Mouse (Mus musculus): ENCODE data around the gene Il17d. TPM values are rescaled to one million over a fixed set of nuclear protein-coding genes. Genes with fewer than 3 reads are reported as not detected.

Gene Il17d
- polyA plus RNA-seq, 2 experiments: 0.08 to 0.50 TPM

DNA sequence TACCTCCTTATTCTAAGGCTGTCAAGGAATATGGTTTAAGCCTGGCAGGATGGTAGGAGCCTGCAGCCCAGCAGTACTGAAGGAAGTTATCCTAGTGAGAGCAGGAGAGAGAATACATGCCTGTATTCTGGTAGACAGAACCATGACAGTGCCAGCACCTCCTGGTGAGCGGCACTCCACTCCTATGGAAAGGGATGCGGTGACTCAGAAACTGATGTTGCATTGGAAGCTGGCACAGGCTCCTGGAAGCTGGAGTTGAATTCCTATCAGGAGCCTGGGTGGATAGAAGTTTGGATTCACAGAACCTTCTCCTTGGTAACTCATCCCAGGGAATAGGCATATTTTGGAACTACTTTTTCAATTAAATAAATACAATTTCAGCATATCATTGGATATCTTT is 30.7 kb upstream of the Il17d start:
- WGBS (ENCODE audit: insufficient replicate concordance): 77% methylated on average over 2 of the region's 2 CpGs
- TF ChIP-seq EP300 (IDR thresholded peaks at IDR 0.05; ENCODE audit: low read depth) (no peak), CTCF (IDR thresholded peaks at IDR 0.05; ENCODE audit: low read depth) (no peak)
- Histone ChIP-seq H3K27ac (no peak overlapping the region), H3K4me1 (replicated peaks; ENCODE audit: control insufficient read depth in 2 of 2, insufficient read depth in 2 of 2, low read length in 1 of 2) (no peaks in the 10 kb centered on the region), H3K9me3 (ENCODE audit: control insufficient read depth, low read length) (no peaks in the 10 kb centered on the region), H3K4me2 (ENCODE audit: low read depth) (no peak overlapping the region), H3K36me3 (replicated peaks; ENCODE audit: control insufficient read depth, insufficient read depth, low read depth) (no peaks in the 10 kb centered on the region), H3K9ac (replicated peaks) (no peak overlapping the region), H3K4me3 (ENCODE audit: insufficient read depth in 1 of 2, low read depth in 2 of 2, low read length in 2 of 2) (no peak overlapping the region), H3K27me3 (ENCODE audit: control insufficient read depth, insufficient read depth, low read length) (no peaks in the 10 kb centered on the region)
- ATAC-seq (ENCODE audit: insufficient read depth) (no peak), DNase-seq (ENCODE audit: low read depth in 3 of 3, low spot score in 3 of 3) (no peak)

DNA sequence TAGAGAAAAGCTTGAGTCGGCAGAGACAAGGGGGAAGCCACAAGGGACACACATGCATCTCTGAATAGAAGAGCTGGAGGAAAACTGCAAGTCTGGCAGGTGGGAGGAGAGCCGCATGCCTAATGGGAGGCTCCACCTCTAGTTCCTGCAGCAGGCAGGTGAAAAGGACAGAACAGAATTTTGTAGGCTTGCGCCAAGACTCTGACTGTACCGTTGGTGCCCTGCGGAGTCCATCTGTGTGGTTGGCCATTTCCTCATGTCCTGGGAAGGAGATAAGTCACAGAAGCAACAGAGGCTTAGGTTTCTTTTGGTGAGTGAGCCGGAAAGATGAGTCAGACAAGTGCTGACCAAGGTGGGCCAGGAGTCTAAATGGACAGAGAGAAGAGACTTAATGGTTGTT is 20.8 kb upstream of the Il17d start:
- 75% methylated on average over 6 of the region's 6 CpGs for WGBS (ENCODE audit: insufficient replicate concordance)
- Histone ChIP-seq H3K36me3 (replicated peaks; ENCODE audit: control insufficient read depth, insufficient read depth, low read depth) (no peaks in the 10 kb centered on the region), H3K4me2 (ENCODE audit: low read depth) (no peak overlapping the region), H3K27me3 (ENCODE audit: control insufficient read depth, insufficient read depth, low read length) (no peaks in the 10 kb centered on the region), H3K27ac (no peak overlapping the region), H3K9me3 (ENCODE audit: control insufficient read depth, low read length) (no peaks in the 10 kb centered on the region), H3K4me3 (ENCODE audit: insufficient read depth in 1 of 2, low read depth in 2 of 2, low read length in 2 of 2) (no peak overlapping the region), H3K4me1 (replicated peaks; ENCODE audit: control insufficient read depth in 2 of 2, insufficient read depth in 2 of 2, low read length in 1 of 2) (no peaks in the 10 kb centered on the region), H3K9ac (replicated peaks) (no peak overlapping the region)
- ATAC-seq (ENCODE audit: insufficient read depth) (no peak), DNase-seq (ENCODE audit: low read depth in 3 of 3, low spot score in 3 of 3) (no peak)
- TF ChIP-seq EP300 (IDR thresholded peaks at IDR 0.05; ENCODE audit: low read depth) (no peak), CTCF (IDR thresholded peaks at IDR 0.05; ENCODE audit: low read depth) (no peak)

DNA sequence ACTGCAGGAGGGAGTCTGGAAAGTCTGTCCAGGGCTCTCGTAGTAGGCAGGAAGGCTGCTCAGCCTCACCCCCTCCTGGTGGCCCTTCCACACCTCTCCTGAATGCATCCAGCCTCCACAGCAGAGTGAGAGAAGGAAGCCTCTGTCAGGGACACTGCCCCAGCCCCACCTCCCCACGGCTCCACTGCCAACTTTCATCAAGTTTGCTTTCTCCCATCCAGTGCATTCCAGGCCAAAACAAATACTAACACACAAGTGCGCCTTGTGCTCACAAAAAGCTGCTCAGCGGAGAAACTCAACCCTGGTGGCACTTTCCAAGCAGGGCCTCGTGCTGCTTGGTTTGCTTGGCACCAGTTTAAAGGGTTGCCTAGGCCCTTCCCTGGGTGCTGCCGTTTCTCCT is 15.0 kb upstream of the Il17d start:
- Histone ChIP-seq H3K36me3 (replicated peaks; ENCODE audit: control insufficient read depth, insufficient read depth, low read depth) (no peaks in the 10 kb centered on the region), H3K9me3 (ENCODE audit: control insufficient read depth, low read length) (no peaks in the 10 kb centered on the region), H3K4me2 (ENCODE audit: low read depth) (no peak overlapping the region), H3K27me3 (ENCODE audit: control insufficient read depth, insufficient read depth, low read length) (no peaks in the 10 kb centered on the region), H3K4me3 (ENCODE audit: insufficient read depth in 1 of 2, low read depth in 2 of 2, low read length in 2 of 2) (no peak overlapping the region), H3K4me1 (replicated peaks; ENCODE audit: control insufficient read depth in 2 of 2, insufficient read depth in 2 of 2, low read length in 1 of 2) (no peaks in the 10 kb centered on the region), H3K9ac (replicated peaks) (no peak overlapping the region), H3K27ac (no peak overlapping the region)
- ATAC-seq (ENCODE audit: insufficient read depth): no peak
- 62% methylated on average over 6 of the region's 6 CpGs for WGBS (ENCODE audit: insufficient replicate concordance)
- TF ChIP-seq EP300 (IDR thresholded peaks at IDR 0.05; ENCODE audit: low read depth): no peak
- no peak for TF ChIP-seq CTCF (IDR thresholded peaks at IDR 0.05; ENCODE audit: low read depth)
- no peak for DNase-seq (ENCODE audit: low read depth in 3 of 3, low spot score in 3 of 3)

DNA sequence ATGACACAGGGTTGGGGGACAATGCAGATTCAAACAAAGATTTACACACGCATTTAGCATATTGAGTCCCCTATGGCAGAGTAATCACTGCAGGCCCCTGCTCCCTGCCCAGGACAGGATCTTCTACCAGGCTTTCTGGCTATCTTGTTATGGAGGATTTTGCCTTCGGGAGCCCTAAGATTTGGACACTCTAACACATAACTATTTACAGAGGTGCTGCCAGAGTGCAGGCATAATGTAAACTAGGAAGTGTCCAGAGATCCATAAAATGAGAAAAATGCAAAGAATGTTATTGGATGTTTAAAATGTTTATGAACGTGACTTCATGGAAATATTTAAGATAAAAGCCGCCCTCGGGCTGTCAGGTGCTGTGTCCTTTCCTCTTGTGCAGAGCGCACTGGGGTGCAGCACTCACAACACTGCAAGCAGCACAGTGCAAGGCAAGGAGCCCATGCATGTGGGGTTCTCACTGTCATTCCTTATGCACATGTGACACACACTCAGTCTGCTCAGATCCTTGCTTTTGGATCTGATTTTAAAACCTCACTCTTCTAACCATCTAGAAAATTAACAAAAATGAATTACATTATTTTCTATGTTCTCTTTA is 9.3 kb upstream of the Il17d start:
- Histone ChIP-seq H3K4me1 (replicated peaks; ENCODE audit: control insufficient read depth in 2 of 2, insufficient read depth in 2 of 2, low read length in 1 of 2) (no peaks in the 10 kb centered on the region), H3K27ac (no peak overlapping the region), H3K27me3 (ENCODE audit: control insufficient read depth, insufficient read depth, low read length) (no peaks in the 10 kb centered on the region), H3K4me2 (ENCODE audit: low read depth) (no peak overlapping the region), H3K9ac (replicated peaks) (no peak overlapping the region), H3K36me3 (replicated peaks; ENCODE audit: control insufficient read depth, insufficient read depth, low read depth) (no peaks in the 10 kb centered on the region), H3K9me3 (ENCODE audit: control insufficient read depth, low read length) (no peaks in the 10 kb centered on the region), H3K4me3 (ENCODE audit: insufficient read depth in 1 of 2, low read depth in 2 of 2, low read length in 2 of 2) (no peak overlapping the region)
- no peak for TF ChIP-seq CTCF (IDR thresholded peaks at IDR 0.05; ENCODE audit: low read depth)
- TF ChIP-seq EP300 (IDR thresholded peaks at IDR 0.05; ENCODE audit: low read depth): no peak
- DNase-seq (ENCODE audit: low read depth in 3 of 3, low spot score in 3 of 3): no peak
- WGBS (ENCODE audit: insufficient replicate concordance): 70% methylated on average over 6 of the region's 6 CpGs
- no peak for ATAC-seq (ENCODE audit: insufficient read depth)

DNA sequence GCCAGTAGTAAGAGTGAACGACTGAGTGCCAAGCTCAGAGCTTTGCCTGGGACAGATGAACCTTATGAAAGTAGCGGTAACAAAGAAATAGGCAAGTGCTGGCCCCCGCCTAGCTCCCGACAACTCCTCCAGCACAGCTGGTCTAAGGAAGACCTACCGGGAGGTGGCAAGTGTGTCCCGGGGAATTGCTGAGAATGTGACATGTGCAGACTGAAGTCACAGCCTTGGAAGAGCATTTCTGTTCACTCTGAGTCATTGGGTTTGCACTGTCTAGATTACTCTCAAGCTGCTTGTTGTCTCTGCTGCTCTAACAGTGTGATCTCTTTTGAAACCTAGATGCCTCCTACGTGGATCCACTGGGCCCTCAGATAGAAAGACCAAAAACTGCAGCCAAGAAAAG is 7.6 kb upstream of the Il17d start:
- H3K36me3 ChIP-seq (replicated peaks; ENCODE audit: control insufficient read depth, insufficient read depth, low read depth): no peaks in the 10 kb centered on the region
- no peaks in the 10 kb centered on the region for H3K9me3 ChIP-seq (ENCODE audit: control insufficient read depth, low read length)
- H3K4me1 ChIP-seq (replicated peaks; ENCODE audit: control insufficient read depth in 2 of 2, insufficient read depth in 2 of 2, low read length in 1 of 2): no peaks in the 10 kb centered on the region
- no peak for DNase-seq (ENCODE audit: low read depth in 3 of 3, low spot score in 3 of 3)
- no peaks in the 10 kb centered on the region for H3K27me3 ChIP-seq (ENCODE audit: control insufficient read depth, insufficient read depth, low read length)
- H3K4me2 ChIP-seq (ENCODE audit: low read depth): no peak overlapping the region
- no peak overlapping the region for H3K4me3 ChIP-seq (ENCODE audit: insufficient read depth in 1 of 2, low read depth in 2 of 2, low read length in 2 of 2)
- TF ChIP-seq EP300 (IDR thresholded peaks at IDR 0.05; ENCODE audit: low read depth): no peak
- no peak for TF ChIP-seq CTCF (IDR thresholded peaks at IDR 0.05; ENCODE audit: low read depth)
- ATAC-seq (ENCODE audit: insufficient read depth): no peak
- 80% methylated on average over 7 of the region's 7 CpGs for WGBS (ENCODE audit: insufficient replicate concordance)
- H3K9ac ChIP-seq (replicated peaks): no peak overlapping the region
- no peak overlapping the region for H3K27ac ChIP-seq

All from liver, embryonic 14.5 days (tissue).